Mouse (Mus musculus) ES-E14 (cell line): ENCODE results near the gene Borcs6.

Source experiments
- CHD2 ChIP-seq: IDR thresholded peaks from 2 replicates; pipeline ENCODE4 v1.6.1; 2014; ENCODE audit warnings: mild to moderate bottlenecking, low read depth, low read length, inconsistent platforms
- ZNF384 ChIP-seq: IDR thresholded peaks from 2 replicates; pipeline ENCODE4 v1.6.1; 2012; ENCODE audit warnings: low read depth, low read length, inconsistent platforms

DNA sequence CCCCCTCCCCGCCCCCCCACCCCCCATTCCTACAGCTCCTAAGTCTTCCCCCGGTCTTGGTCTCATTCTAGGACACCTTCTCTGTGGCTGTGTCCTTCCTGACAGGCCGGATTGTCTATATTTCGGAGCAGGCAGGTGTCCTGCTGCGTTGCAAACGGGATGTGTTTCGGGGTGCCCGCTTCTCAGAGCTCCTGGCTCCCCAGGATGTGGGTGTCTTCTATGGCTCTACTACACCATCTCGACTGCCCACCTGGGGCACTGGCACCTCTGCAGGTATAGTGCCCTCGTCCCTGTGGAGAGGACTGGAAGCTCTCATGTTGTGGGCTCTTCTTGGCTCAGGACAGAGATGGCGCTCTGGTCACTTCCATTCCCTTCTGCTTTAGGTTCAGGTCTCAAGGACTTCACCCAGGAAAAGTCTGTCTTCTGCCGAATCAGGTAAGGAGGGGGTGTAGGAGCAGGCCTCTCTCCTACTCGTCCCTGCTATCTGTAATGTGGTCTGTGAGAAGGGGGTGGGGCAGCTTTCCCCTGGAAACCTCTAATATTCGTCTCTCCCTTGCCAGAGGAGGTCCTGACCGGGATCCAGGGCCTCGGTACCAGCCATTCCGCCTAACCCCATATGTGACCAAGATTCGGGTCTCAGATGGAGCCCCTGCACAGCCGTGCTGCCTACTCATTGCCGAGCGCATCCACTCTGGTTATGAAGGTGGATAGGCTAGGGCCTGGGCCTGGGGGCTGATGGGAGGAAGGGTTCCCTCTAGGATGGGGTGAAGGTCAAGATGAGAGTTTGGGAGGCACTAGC is 42.3 kb downstream of the Borcs6 start:
- TF ChIP-seq CHD2, result no peak
- no peak for TF ChIP-seq ZNF384
